Mouse (Mus musculus): Measurements from ENCODE around the gene Phactr1.

DNA sequence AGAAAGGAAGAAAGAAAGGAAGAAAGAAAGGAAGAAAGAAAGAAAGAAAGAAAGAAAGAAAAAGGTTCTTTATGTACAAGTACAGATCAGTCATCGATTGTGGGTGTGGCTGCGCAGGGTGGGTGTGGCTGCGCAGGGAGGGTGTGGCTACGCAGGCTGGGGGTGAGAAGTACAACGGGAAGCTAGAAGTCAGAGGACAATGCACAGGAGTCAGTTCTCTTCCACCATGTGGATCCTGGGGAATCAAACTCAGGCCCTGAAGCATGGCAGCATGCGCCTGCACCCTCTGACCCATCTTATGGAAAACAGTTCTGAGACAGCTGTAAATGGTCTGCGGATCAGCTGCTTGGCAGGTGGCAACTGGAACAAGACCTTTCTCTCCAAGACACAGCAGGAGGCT is 500.7 kb downstream of the Phactr1 start:
- no peak for TF ChIP-seq ZC3H11A (IDR thresholded peaks at IDR 0.05; ENCODE audit: borderline replicate concordance, low read depth, low read length)
- TF ChIP-seq MAFK (IDR thresholded peaks at IDR 0.05; ENCODE audit: insufficient read depth, low read depth, low read length) = no peak
- TF ChIP-seq HCFC1 (IDR thresholded peaks at IDR 0.05; ENCODE audit: borderline replicate concordance, insufficient read depth, low read length) = no peak
